Mouse (Mus musculus) WW6 (cell line): ENCODE data around the gene Tada2b.
A peak's percentile ranks its signal among the peaks of the same experiment; 100 is the strongest.

Experiments
- DNase-seq: peaks from one replicate; pipeline ENCODE4 v3.0.0-alpha.2; 2013; ENCODE audit warnings: low read depth, low spot score

The Tada2b gene

DNA sequence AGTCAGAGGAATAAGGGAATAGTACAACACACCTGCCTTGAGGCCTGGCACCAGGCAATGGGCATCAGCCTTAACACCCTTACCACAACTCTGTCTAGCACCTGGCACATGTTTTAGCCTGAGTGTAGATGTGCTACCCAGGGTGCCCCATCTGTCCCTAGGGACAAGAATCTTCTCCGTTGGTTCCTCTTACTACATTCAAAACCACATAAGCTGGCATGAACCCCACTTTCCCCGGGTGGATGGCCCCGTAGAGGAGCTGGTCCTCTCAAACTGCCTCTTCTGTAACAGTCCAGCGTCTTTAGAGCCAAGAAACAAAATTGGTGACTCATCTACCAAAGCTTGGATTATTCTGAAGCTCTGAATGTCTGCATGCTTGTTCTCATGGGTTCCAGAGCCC, 3.7 kb downstream of the Tada2b start:
- DNase-seq = no peak

- DNase-seq = no peak
Observed at GRCm38 (mm10) chr5:36479735-36480134, 4.3 kb downstream of the Tada2b start.

DNA sequence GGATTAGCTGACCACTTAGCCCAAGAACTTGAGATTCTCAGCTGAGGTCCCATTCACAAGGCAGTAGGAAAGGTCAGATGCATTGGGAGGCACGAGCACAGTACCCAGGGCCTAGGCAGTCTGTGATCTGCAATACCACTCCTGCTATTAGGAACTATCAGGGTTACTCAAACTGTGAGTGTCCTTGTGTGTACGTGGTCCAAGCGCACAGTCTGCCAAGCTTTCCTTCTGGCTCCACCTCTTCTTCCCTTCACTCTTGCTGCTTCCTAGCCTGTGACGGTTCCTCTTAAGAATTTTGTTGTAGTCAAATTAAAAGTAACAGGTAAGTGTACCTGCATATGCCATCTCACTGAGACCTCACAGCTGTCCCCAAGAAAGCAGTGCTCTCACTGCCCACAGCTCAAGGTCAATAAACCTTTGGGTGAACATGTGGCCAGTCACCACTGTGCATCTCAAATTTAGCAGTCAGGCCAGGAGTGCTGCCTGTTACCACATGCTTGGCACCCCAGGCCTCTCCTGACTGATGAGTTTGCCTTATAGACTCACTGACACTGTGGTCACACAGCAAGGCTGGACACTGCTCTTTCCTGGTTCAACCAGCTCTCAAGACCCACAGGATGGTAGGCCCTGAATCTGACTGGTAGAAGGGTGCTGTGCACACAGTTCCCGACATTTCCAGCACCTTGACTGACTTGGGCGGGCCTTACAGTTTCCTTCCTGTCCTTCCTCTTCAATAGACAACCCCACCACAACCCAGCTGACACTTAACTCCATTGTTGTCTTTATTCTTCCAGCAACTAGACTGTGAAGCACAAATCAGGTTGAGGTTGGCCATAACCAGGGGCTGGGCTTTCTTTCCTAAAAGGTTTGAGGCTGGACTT, 5.3 kb downstream of the Tada2b start:
- no peak for DNase-seq

DNA sequence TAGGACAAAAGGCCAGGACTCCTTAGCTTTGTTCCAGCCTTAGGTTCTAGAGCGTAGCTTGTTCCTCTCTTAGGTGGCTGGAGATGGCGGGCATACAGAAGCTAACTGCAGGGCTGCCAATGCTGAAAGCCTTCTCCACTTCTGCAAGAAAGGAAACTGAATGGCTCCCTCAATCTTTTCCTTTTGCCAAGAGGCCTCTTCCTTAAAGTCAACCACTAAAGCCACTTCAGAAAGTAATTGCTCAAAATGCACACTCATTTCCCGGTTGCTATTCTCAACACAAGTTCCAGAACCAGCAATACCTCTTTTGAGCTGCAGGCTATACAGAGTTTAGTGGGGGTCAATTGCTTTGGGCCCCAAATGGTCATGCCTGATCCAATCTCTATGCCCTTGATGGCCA, 6.6 kb downstream of the Tada2b start:
- no peak for DNase-seq

DNA sequence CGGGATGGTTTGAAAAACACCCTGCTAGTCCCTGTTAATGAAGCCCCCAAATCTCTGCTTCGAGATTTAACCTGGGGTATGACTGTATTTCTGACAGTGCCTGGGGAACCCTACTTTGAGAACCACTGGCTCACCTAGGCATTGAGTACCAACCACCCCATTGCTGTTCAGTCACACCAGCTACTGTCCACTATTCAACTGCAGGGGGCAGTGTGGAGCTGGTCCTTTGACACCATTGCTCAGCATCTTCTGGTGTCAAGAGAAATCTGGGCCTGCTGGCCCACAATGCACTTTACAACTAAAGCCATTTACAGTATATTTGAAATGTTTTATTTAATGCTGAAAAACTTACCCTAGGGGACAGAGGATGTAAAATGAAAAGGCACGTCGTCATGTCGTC, 9.8 kb downstream of the Tada2b start:
- DNase-seq = peak; percentile 61

- no peak for DNase-seq
Observed at GRCm38 (mm10) chr5:36472876-36473655, 11.0 kb downstream of the Tada2b start.

GRCm38 (mm10) chr5:36471206-36471605, 12.9 kb downstream of the Tada2b start:
- DNase-seq = no peak

DNA sequence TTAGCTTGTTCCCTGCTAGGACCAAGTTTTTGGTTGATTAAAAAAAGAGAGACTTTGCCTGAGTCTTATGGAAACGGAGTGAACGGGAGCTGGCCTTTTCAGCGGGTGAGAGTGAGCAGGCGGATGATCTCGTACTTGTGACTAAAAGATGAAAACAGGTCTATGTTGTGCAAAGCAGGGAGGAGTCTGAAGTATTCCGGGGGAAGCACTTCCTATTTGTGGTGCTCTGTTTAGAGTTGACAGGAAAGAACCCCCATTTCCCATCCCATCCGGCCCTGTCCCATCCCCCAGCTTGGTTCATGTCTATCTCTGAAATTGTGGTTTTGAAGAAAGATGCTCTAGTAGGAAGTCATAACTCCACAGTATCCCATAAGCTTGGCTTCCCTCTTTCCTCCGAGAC, 18.2 kb downstream of the Tada2b start:
- no peak for DNase-seq

DNA sequence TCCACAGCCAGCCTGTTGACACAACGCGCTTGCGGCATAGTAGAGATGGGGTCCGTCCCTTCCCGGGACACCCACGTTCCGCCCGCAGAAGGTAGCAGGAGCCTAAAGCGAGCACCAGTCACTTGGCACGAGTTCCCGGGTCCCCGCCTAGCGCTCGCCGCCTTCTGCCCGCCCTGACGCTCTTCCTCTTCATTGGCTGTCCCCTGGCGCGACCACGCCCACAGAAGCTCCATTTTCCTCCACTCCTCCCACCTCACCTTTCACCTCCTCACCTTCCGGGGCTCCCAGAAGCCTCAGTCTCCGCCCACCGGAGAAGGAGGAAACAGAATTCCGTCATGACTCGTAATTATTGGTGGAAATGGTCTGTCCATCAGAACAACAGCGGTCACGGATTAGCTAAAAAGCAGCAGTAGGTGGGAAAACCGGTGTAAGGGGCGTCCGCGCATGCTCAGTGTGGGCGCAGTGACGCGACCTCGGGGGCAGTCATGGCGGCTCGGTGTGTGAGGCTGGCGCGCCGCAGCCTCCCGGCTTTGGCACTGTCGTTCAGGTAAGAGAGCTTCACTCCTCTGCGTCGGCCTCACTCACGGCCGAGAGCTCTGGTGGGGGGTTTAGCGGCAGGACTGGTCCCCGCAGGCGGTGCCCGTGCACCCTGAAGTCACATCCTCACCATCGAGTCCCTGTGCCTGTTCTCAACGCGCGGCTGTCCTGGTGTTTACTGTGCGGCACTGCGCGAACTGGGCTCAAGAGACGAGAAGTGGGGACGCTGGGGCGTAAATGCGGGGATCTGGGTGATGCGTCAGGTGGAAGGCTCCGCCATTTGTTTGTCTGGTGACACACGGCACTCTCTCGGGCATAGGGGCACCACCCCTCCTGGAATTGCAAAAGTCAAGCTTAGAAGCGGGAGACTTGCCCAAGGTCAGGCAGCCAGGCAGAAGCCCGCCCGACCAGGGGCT, 19.1 kb downstream of the Tada2b start, which contains the start of gene Grpel1:
Gene Grpel1, plus strand, starts transcription at position 290 of the 953 bp plus-strand sequence.
- DNase-seq = peak; percentile 95

GRCm38 (mm10) chr5:36463391-36463790, 20.7 kb downstream of the Tada2b start:
- DNase-seq = no peak

- peak; percentile 45 for DNase-seq
Observed at GRCm38 (mm10) chr5:36462810-36463209, 21.3 kb downstream of the Tada2b start.

DNA sequence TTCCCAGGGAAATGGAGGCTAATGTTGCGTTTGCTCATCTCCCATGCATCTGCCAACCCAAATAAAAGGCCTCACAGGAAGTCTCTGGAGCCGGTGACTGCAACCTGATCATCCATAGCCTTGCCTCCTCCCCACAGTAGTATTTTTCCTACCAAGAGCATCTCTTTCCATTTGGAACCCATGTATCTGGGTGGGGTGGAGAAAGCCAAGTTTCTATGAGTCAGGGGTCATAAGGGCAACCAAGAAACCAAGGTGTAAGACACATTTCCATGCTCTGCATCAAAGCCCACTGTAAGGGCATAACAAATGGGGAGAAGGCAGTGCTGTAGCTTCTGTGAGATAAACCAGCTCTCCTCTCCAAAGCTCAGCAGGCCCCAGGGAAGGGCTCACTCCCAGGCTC, 22.9 kb downstream of the Tada2b start:
- no peak for DNase-seq

DNA sequence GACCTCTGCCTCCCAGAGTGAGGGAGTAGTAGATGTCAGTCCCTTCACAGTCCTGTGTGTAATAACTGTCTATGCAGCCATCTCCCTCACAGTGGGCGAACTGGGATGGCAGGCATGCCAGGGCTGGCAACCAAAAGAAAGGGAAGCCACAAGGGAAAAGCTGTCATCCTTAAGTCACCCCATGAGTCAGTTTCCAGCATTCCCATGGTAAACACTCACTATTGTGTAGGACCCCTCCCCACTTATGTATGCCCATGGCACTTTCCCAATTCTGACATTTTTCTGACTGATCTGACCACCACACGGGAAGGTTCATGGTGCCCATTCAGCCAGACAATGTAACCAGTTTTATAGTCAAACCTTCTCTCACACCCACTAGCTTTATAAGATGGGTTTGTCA, 23.4 kb downstream of the Tada2b start:
- DNase-seq = no peak

DNA sequence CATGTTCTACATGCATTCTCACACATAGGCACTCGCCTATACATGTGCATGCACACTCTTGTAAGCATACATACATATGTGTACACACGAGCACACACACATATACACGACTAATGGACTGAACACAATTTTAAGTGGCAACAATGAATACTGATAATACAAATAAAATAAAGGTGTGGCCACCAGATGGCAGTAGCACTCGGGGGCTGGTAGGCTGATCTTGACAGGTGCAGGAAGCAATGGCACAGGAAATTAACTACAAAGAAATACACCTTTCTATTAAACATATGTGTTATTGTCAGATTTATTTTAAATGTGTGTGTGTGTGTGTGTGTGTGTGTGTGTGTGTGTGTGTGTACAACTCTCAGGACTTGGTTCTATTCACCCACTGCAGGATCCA, 25.2 kb downstream of the Tada2b start:
- no peak for DNase-seq

GRCm38 (mm10) chr5:36457706-36458105, 26.4 kb downstream of the Tada2b start:
- no peak for DNase-seq

- DNase-seq = no peak
Observed at GRCm38 (mm10) chr5:36452821-36453220, 31.3 kb downstream of the Tada2b start.

GRCm38 (mm10) chr5:36451872-36452389, 32.2 kb downstream of the Tada2b start:
- DNase-seq = no peak

DNA sequence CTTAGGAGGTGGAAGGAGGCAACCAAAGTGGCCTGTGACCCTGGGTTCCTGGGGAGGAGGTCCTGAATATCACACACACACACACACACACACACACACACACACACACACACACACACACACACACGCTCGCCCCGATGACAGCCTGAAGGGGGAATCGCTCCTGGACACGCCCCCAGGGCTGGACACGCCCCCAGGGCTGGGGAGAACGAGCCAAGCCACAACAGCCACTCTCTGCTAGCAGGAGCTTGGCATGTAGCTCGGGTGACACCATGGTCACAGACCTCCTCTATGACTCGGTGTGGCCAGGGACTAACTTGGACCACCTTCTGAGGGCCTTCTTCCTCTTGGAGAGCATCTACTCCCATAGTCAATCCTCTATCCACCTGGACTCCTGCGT, 33.0 kb downstream of the Tada2b start:
- no peak for DNase-seq

DNA sequence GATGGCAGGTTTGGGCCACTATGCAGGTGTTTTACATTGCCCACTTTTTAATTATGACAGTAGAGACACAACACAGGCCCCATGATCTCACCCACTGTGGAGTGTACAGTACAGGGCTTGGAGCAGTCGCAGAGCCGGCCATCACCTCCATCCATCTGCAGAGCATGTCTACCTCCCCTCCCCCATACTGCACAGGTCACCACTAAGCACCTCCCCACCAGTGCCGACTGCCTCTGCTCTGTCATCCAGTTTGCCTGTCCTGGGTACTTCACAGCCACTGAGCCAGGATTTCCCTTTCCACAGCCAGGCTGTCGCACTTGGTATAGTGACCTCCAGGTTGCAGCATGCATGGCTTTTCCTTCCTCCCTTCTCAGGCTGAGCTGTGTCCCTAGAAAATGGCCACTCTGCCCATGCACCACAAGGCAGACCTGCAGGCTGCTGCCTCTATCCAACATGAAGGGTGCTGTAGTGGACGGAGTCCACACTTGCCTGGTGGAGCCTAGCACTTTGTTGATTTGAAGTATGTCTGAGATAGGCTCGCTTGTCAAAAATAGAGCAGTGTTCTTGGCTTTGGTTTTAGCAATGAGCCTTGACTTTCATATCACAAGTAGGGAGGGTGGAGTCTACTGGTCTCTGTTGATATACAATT, 34.3 kb downstream of the Tada2b start:
- no peak for DNase-seq

DNA sequence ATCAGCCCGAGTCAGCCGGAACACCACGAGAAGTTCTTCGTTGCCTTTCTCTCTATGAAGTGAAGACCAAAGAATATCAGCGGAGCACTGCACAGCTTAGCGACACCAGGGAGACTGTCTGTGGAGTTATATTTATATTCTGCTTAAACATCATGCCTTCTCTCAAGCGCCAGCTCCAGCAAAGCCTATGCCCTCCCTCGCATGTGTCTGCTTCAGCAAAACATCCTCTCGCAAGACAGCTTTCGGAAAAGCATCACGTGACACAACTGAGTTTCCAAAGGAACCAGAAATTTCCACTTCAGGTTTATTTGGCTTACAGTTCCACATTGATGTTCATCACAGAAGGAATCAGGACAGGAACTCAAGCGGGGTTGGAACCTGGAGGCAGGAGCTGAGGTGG, 36.2 kb downstream of the Tada2b start:
- no peak for DNase-seq
